ENCODE assay signal across 9 mouse cellular contexts in the genomic region with DNA sequence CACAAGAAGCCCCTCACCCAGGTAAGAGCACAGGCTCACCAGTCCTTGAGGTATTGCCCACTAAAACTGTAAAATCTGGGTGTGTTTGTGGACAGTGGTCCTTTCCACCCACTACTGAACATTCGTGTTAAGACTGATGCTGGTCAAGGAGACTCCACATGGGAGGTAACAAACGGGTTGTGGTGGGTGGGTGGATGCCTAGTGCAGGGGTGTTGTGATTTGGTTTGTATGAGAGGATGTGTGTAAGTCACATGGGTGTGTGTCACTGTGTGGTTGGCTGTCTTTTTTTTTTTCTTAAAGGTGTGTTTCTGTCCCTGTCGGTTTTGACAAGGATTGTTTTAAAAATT. TPM values are rescaled to one million over a fixed set of nuclear protein-coding genes. Genes with fewer than 3 reads are reported as not detected.
A peak's percentile ranks its signal among the peaks of the same experiment; 100 is the strongest.
DNase-seq lines count a peak whose midpoint lies in the region; ATAC-seq and TF ChIP-seq lines count a peak whose summit lies in the region.
"Had no signal": no experiment of that assay in that cellular context is flagged by ENCODE, and none has a peak within 500 bp of the region (broad histone marks: within the 10 kb centered on the region; RNA-seq: fewer than 3 reads in every experiment).

No protein-coding gene starts in this region.

- H3K36me3 ChIP-seq in heart, adult 2 months (ENCODE audit: control insufficient read depth, insufficient read depth, low read length): peaks cover 8% of the 10 kb centered on the region; the same call in 1 of the 2 replicates
- H3K36me3 ChIP-seq in embryonic facial prominence, embryonic 12.5 days: peaks cover 11% of the 10 kb centered on the region; the same call in 1 of the 2 replicates
- peaks cover 19% of the 10 kb centered on the region for H3K36me3 ChIP-seq in limb, embryonic 12.5 days

- 9% methylated on average over 3 of the region's 3 CpGs for WGBS in heart, adult 2 months
- 11% methylated on average over 3 of the region's 3 CpGs for WGBS in embryonic facial prominence, embryonic 12.5 days
- 18% methylated on average over 3 of the region's 3 CpGs for WGBS in limb, embryonic 12.5 days

- H3K9me3 ChIP-seq in embryonic facial prominence, embryonic 12.5 days: no peaks in the 10 kb centered on the region
- H3K9me3 ChIP-seq in limb, embryonic 12.5 days: no peaks in the 10 kb centered on the region

- TF ChIP-seq EP300 in heart, adult 2 months (IDR thresholded peaks at IDR 0.05; ENCODE audit: insufficient read depth, low read depth, low read length): no peak

- intact Hi-C loops in heart, adult 2 months (cut with DNase I): no loop called here
- intact Hi-C loops in heart, postnatal 14 days (cut with DNase I): no loop called here

- no peak for TF ChIP-seq POLR2A in heart, adult 2 months (IDR thresholded peaks at IDR 0.05; ENCODE audit: insufficient read depth, low read depth, low read length)

- TF ChIP-seq CTCF in heart, adult 2 months (IDR thresholded peaks at IDR 0.05): no peak

- no peak for ATAC-seq in embryonic facial prominence, embryonic 12.5 days (ENCODE audit: insufficient number of reproducible peaks, insufficient read depth, low FRiP score, low TSS enrichment)
- ATAC-seq in limb, embryonic 12.5 days (ENCODE audit: insufficient number of reproducible peaks, insufficient read depth, low FRiP score, low TSS enrichment, low read depth): no peak
- ATAC-seq in neutrophil, adult 5-6 weeks (ENCODE audit: extremely low read depth, insufficient number of reproducible peaks, low FRiP score, poor library complexity, severe bottlenecking): 0 out of 2 replicates have a peak, but pooled peaks have one; percentile 25
- ATAC-seq in monocyte, adult 5-6 weeks (replicated peaks; ENCODE audit: insufficient number of reproducible peaks, low FRiP score, low TSS enrichment, poor library complexity, severe bottlenecking): no peak

- peak overlapping the region; percentile 97 for H3K9ac ChIP-seq in heart, adult 2 months (ENCODE audit: low read depth, low read length)
- peak overlapping the region; percentile 79 for H3K9ac ChIP-seq in embryonic facial prominence, embryonic 12.5 days
- H3K9ac ChIP-seq in limb, embryonic 12.5 days (replicated peaks): peak overlapping the region; percentile 80

- no peaks in the 10 kb centered on the region; the same call in 1 of the 2 replicates for H3K27me3 ChIP-seq in heart, adult 2 months (ENCODE audit: control insufficient read depth, insufficient read depth, low read length)
- H3K27me3 ChIP-seq in embryonic facial prominence, embryonic 12.5 days: no peaks in the 10 kb centered on the region
- no peaks in the 10 kb centered on the region for H3K27me3 ChIP-seq in limb, embryonic 12.5 days

- no peak for DNase-seq in heart, adult 2 months
- no peak for DNase-seq in heart, postnatal 14 days
- DNase-seq in CD4-positive helper T cell, adult 2 months (ENCODE audit: low read depth, low spot score): peak; percentile 68
- no peak for DNase-seq in gastrocnemius, postnatal 10 days

- peak overlapping the region; percentile 97 for H3K27ac ChIP-seq in heart, adult 2 months
- peak overlapping the region; percentile 80 for H3K27ac ChIP-seq in embryonic facial prominence, embryonic 12.5 days
- peak overlapping the region; percentile 83 for H3K27ac ChIP-seq in limb, embryonic 12.5 days

- peak overlapping the region; percentile 95 for H3K4me3 ChIP-seq in heart, adult 2 months
- peak overlapping the region; percentile 65 for H3K4me3 ChIP-seq in embryonic facial prominence, embryonic 12.5 days
- H3K4me3 ChIP-seq in limb, embryonic 12.5 days (replicated peaks): peak overlapping the region; percentile 64

- H3K4me2 ChIP-seq in embryonic facial prominence, embryonic 12.5 days (replicated peaks): peak overlapping the region; percentile 77
- peak overlapping the region; percentile 76 for H3K4me2 ChIP-seq in limb, embryonic 12.5 days

- peaks cover 34% of the 10 kb centered on the region for H3K4me1 ChIP-seq in heart, adult 2 months (ENCODE audit: control insufficient read depth, insufficient read depth, low read length)
- H3K4me1 ChIP-seq in embryonic facial prominence, embryonic 12.5 days: peaks cover 58% of the 10 kb centered on the region
- H3K4me1 ChIP-seq in limb, embryonic 12.5 days (replicated peaks): peaks cover 63% of the 10 kb centered on the region

- peaks cover 2% of the 10 kb centered on the region for H3K79me2 ChIP-seq in heart, adult 2 months (replicated peaks; ENCODE audit: control insufficient read depth, insufficient read depth, low read length)

RNA-seq across cellular contexts. Expression of a gene that starts 0.9 kb away (rescaled TPM):
- 10 to 100 TPM; 52.2 to 69.8 TPM for total RNA-seq in heart, adult 2 months (2021)
- 56.8 and 101 TPM in 2 replicates for polyA plus RNA-seq in heart, adult 2 months (2012; rRNA removed)
- total RNA-seq in heart, postnatal 14 days (2021): 10 to 100 TPM; 71.1 to 77.7 TPM
- polyA plus RNA-seq in embryonic facial prominence, embryonic 12.5 days (2016; fragmentation: Nextera tagmentation; extraction: Ambion mirVana): 118 TPM in 2 replicates
- polyA plus RNA-seq in limb, embryonic 12.5 days (2016; fragmentation: Nextera tagmentation; extraction: Ambion mirVana): 69.5 and 76.5 TPM in 2 replicates
- total RNA-seq in neutrophil, adult 5-6 weeks (2017): 6.6 and 8.5 TPM in 2 replicates
- total RNA-seq in monocyte, adult 5-6 weeks (2017): 23.3 to 71.6 TPM (median 23.9 TPM) in 3 replicates
- 10 to 100 TPM; 72.5 to 82.1 TPM for total RNA-seq in gastrocnemius, postnatal 10 days (2021)

RNA-seq across cellular contexts. Expression of a gene that starts 14.0 kb away (rescaled TPM):
- total RNA-seq in heart, adult 2 months (2021): 1 to 10 TPM; 3.3 to 5.6 TPM
- polyA plus RNA-seq in heart, adult 2 months (2012; rRNA removed): 51.7 and 53.8 TPM in 2 replicates
- 10 to 100 TPM; 10.1 to 12.9 TPM for total RNA-seq in heart, postnatal 14 days (2021)
- polyA plus RNA-seq in embryonic facial prominence, embryonic 12.5 days (2016; fragmentation: Nextera tagmentation; extraction: Ambion mirVana): 3.3 and 3.6 TPM in 2 replicates
- 2.9 and 4.1 TPM in 2 replicates for polyA plus RNA-seq in limb, embryonic 12.5 days (2016; fragmentation: Nextera tagmentation; extraction: Ambion mirVana)
- total RNA-seq in neutrophil, adult 5-6 weeks (2017): not detected in 2 replicates
- total RNA-seq in monocyte, adult 5-6 weeks (2017): not detected in 3 replicates
- total RNA-seq in gastrocnemius, postnatal 10 days (2021): 1,000 to 10,000 TPM; 4,961 to 5,359 TPM

RNA-seq across cellular contexts. Expression of a gene that starts 52.5 kb away (rescaled TPM):
- total RNA-seq in heart, adult 2 months (2021): not detected
- 0.10 and 0.35 TPM in 2 replicates for polyA plus RNA-seq in heart, adult 2 months (2012; rRNA removed)
- not detected for total RNA-seq in heart, postnatal 14 days (2021)
- not detected in 2 replicates for polyA plus RNA-seq in embryonic facial prominence, embryonic 12.5 days (2016; fragmentation: Nextera tagmentation; extraction: Ambion mirVana)
- polyA plus RNA-seq in limb, embryonic 12.5 days (2016; fragmentation: Nextera tagmentation; extraction: Ambion mirVana): not detected in 2 replicates
- not detected in 2 replicates for total RNA-seq in neutrophil, adult 5-6 weeks (2017)
- 0.43 TPM in 1 of 3 replicates, not detected in the others for total RNA-seq in monocyte, adult 5-6 weeks (2017)
- under 1 TPM; 0.61 to 0.66 TPM for total RNA-seq in gastrocnemius, postnatal 10 days (2021)
- total RNA-seq: left cerebral cortex, postnatal 25 days had no signal

RNA-seq across cellular contexts. Expression of a gene that starts 55.7 kb away (rescaled TPM):
- total RNA-seq in heart, adult 2 months (2021): 10 to 100 TPM; 10.9 to 13.5 TPM
- 25.9 and 39.9 TPM in 2 replicates for polyA plus RNA-seq in heart, adult 2 months (2012; rRNA removed)
- 10 to 100 TPM; 13.8 to 16.3 TPM for total RNA-seq in heart, postnatal 14 days (2021)
- polyA plus RNA-seq in embryonic facial prominence, embryonic 12.5 days (2016; fragmentation: Nextera tagmentation; extraction: Ambion mirVana): 45.4 and 45.8 TPM in 2 replicates
- polyA plus RNA-seq in limb, embryonic 12.5 days (2016; fragmentation: Nextera tagmentation; extraction: Ambion mirVana): 44.1 and 45.9 TPM in 2 replicates
- total RNA-seq in neutrophil, adult 5-6 weeks (2017): 9.0 and 10.1 TPM in 2 replicates
- 13.0 to 18.8 TPM (median 16.7 TPM) in 3 replicates for total RNA-seq in monocyte, adult 5-6 weeks (2017)
- total RNA-seq in gastrocnemius, postnatal 10 days (2021): 10 to 100 TPM; 15.4 to 19.1 TPM

RNA-seq across cellular contexts. Expression of a gene that starts 57.8 kb away (rescaled TPM):
- 100 to 1,000 TPM; 100 to 116 TPM for total RNA-seq in heart, adult 2 months (2021)
- 62.7 and 93.8 TPM in 2 replicates for polyA plus RNA-seq in heart, adult 2 months (2012; rRNA removed)
- 100 to 1,000 TPM; 117 to 122 TPM for total RNA-seq in heart, postnatal 14 days (2021)
- 165 and 171 TPM in 2 replicates for polyA plus RNA-seq in embryonic facial prominence, embryonic 12.5 days (2016; fragmentation: Nextera tagmentation; extraction: Ambion mirVana)
- polyA plus RNA-seq in limb, embryonic 12.5 days (2016; fragmentation: Nextera tagmentation; extraction: Ambion mirVana): 179 TPM in 2 replicates
- total RNA-seq in neutrophil, adult 5-6 weeks (2017): 185 and 197 TPM in 2 replicates
- total RNA-seq in monocyte, adult 5-6 weeks (2017): 77.0 to 164 TPM (median 136 TPM) in 3 replicates
- total RNA-seq in gastrocnemius, postnatal 10 days (2021): 100 to 1,000 TPM; 132 to 146 TPM

Comparison
In these comparisons a context has a peak if more than half of its experiments do, and no peak if none do; other contexts are left out.
1. RNA of a gene that starts 14.0 kb away (total RNA-seq): 4,961 to 5,359 TPM in gastrocnemius, postnatal 10 days; 10.1 to 12.9 TPM in heart, postnatal 14 days, 3.3 to 5.6 TPM in heart, adult 2 months, not detected in neutrophil, adult 5-6 weeks and not detected in monocyte, adult 5-6 weeks; every median in the first group is over 100 times any median in the second.
2. Peak in every context shown above with its lines, with median percentiles within 50 percentile points of each other: H3K27ac ChIP-seq, H3K4me3 ChIP-seq and H3K9ac ChIP-seq.